ENCODE assay signal across 7 mouse cellular contexts in the genomic region with DNA sequence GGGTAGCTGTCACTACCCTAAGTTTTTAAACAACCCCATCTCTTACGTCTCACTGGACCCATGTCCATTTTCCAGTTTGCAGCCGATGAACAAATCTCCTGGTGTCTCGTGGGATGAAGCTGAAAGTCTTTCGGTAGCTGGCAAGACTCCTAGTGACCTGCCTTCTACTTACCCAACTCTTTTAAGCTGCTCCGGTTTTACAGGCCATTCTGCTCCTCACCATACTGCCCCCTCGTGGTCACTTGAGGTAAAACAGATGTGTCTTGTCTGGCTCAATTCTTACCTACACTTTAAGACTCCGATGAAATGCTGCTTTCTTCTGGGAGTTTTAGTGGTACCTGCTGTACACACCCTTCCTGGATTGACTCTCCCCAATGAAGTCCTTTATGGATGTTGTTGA. TPM values are rescaled to one million over a fixed set of nuclear protein-coding genes. Genes with fewer than 3 reads are reported as not detected.
DNase-seq lines count a peak whose midpoint lies in the region; ATAC-seq and TF ChIP-seq lines count a peak whose summit lies in the region.

No protein-coding gene starts in this region.

- no peak overlapping the region for H3K4me2 ChIP-seq in embryonic facial prominence, embryonic 11.5 days (ENCODE audit: low read depth, low read length)

- H3K27me3 ChIP-seq in embryonic facial prominence, embryonic 11.5 days (ENCODE audit: control insufficient read depth, insufficient read depth, low read length) = no peaks in the 10 kb centered on the region

- no peak for ATAC-seq in embryonic facial prominence, embryonic 11.5 days (replicated peaks; ENCODE audit: insufficient number of reproducible peaks, low FRiP score, low TSS enrichment, low read depth)

- TF ChIP-seq POLR2A in lung, adult 2 months (IDR thresholded peaks at IDR 0.05; ENCODE audit: borderline replicate concordance, extremely low read depth, low read depth, low read length) = no peak

- H3K9me3 ChIP-seq in embryonic facial prominence, embryonic 11.5 days (replicated peaks; ENCODE audit: control insufficient read depth, low read length) = no peaks in the 10 kb centered on the region

- no peak overlapping the region for H3K4me3 ChIP-seq in embryonic facial prominence, embryonic 11.5 days (ENCODE audit: low read depth, low read length)
- no peak overlapping the region for H3K4me3 ChIP-seq in lung, adult 2 months (replicated peaks; ENCODE audit: extremely low read depth, low read depth, low read length)

- H3K4me1 ChIP-seq in embryonic facial prominence, embryonic 11.5 days (ENCODE audit: control insufficient read depth, insufficient read depth, low read length) = no peaks in the 10 kb centered on the region
- H3K4me1 ChIP-seq in lung, adult 2 months (ENCODE audit: control insufficient read depth, insufficient read depth, low read length) = no peaks in the 10 kb centered on the region

- peak; percentile 49; the same call in 1 of the 2 replicates for TF ChIP-seq CTCF in lung, adult 2 months (IDR thresholded peaks at IDR 0.05; ENCODE audit: insufficient read depth, low read length)

- peak; percentile 6 for DNase-seq in 3134 (ENCODE audit: extremely low read depth, insufficient read length, low spot score)
- DNase-seq in CD4-positive helper T cell, adult 2 months (ENCODE audit: low read depth, low spot score) = peak; percentile 75
- peak; percentile 18 to 48 for DNase-seq in adrenal gland, postnatal 4 days (ENCODE audit: low spot score in 2 of 2)
- peak; percentile 83 for DNase-seq in embryonic facial prominence, embryonic 11.5 days (ENCODE audit: low spot score)
- DNase-seq in kidney, postnatal 10 days = peak; percentile 79
- DNase-seq in lung, adult 2 months = peak; percentile 70
- peak; percentile 44 for DNase-seq in skeletal muscle tissue, adult 2 months (ENCODE audit: low read depth, low spot score)

- no peaks in the 10 kb centered on the region for H3K36me3 ChIP-seq in embryonic facial prominence, embryonic 11.5 days (replicated peaks; ENCODE audit: control insufficient read depth, insufficient read depth, low read depth, low read length)

- no peak overlapping the region for H3K9ac ChIP-seq in embryonic facial prominence, embryonic 11.5 days (replicated peaks; ENCODE audit: low read length)

- WGBS in embryonic facial prominence, embryonic 11.5 days = 33% methylated on average over 7 of the region's 7 CpGs
- 24% methylated on average over 7 of the region's 7 CpGs for WGBS in lung, adult 2 months

- no peak overlapping the region for H3K27ac ChIP-seq in embryonic facial prominence, embryonic 11.5 days (replicated peaks; ENCODE audit: low read depth, low read length)

RNA-seq across cellular contexts. Expression of gene Naa30, which starts 18.2 kb away (rescaled TPM):
- total RNA-seq in adrenal gland, postnatal 4 days (2021) = 10 to 100 TPM; 29.7 to 33.8 TPM
- polyA plus RNA-seq in embryonic facial prominence, embryonic 11.5 days (2014; fragmentation: Nextera tagmentation; extraction: Ambion mirVana) = 16.5 and 16.7 TPM in 2 replicates
- polyA plus RNA-seq in lung, adult 2 months (2012; rRNA removed) = 5.0 and 7.5 TPM in 2 replicates

Comparison
In these comparisons a context has a peak if more than half of its experiments do, and no peak if none do; other contexts are left out.
1. DNase-seq: peak in every context shown above with its lines; median percentile 83 in embryonic facial prominence, embryonic 11.5 days; 79 in kidney, postnatal 10 days; 75 in CD4-positive helper T cell, adult 2 months; 70 in lung, adult 2 months; 44 in skeletal muscle tissue, adult 2 months; 33 in adrenal gland, postnatal 4 days; 6 in 3134.